Mouse (Mus musculus) lung, adult 2 months (tissue): ENCODE measurements around the gene Hpcal1.

ENCODE experiments used
- CTCF ChIP-seq: fragments of 200-500 bp; IDR thresholded peaks from 2 replicates; pipeline ENCODE4 v1.5.1; 2011; ENCODE audit warnings: mild to moderate bottlenecking, low read length, control low read depth; ENCODE audit not compliant: insufficient read depth
- POLR2A ChIP-seq: fragments of 200-500 bp; IDR thresholded peaks from 2 replicates; pipeline ENCODE4 v1.6.1; 2011; ENCODE audit warnings: low read depth, mild to moderate bottlenecking, control low read depth, low read length, borderline replicate concordance; ENCODE audit errors: extremely low read depth

GRCm38 (mm10) chr12:17694589-17695115, 4.0 kb downstream of the Hpcal1 start:
- TF ChIP-seq CTCF (no peak), POLR2A (no peak)
